Comparison of ENCODE assay signal across 8 mouse cellular contexts in genomic region chr3:95013699-95014427, GRCm38 (mm10). TPM values are rescaled to one million over a fixed set of nuclear protein-coding genes. Genes with fewer than 3 reads are reported as not detected.
DNase-seq lines count a peak whose midpoint lies in the region; ATAC-seq and TF ChIP-seq lines count a peak whose summit lies in the region.

No protein-coding gene starts in this region.

- H3K9me3 ChIP-seq in erythroblast, embryonic 14.5 days (ENCODE audit: control insufficient read depth, low read length), result no peaks in the 10 kb centered on the region
- no peaks in the 10 kb centered on the region for H3K9me3 ChIP-seq in E14TG2a.4 (ENCODE audit: low read length)
- H3K9me3 ChIP-seq in embryonic facial prominence, embryonic 13.5 days, result no peaks in the 10 kb centered on the region
- no peaks in the 10 kb centered on the region for H3K9me3 ChIP-seq in intestine, embryonic 14.5 days (ENCODE audit: control insufficient read depth, low read length)
- H3K9me3 ChIP-seq in midbrain, embryonic 12.5 days, result no peaks in the 10 kb centered on the region

- ATAC-seq in erythroblast, adult 5-6 weeks (replicated peaks; ENCODE audit: low FRiP score, poor library complexity, severe bottlenecking), result no peak
- ATAC-seq in embryonic facial prominence, embryonic 13.5 days (ENCODE audit: insufficient number of reproducible peaks, insufficient read depth, low FRiP score, low TSS enrichment, low read depth), result no peak
- ATAC-seq in intestine, embryonic 14.5 days (replicated peaks; ENCODE audit: low FRiP score, low TSS enrichment, low read depth), result no peak
- no peak for ATAC-seq in midbrain, embryonic 12.5 days (ENCODE audit: low FRiP score, low read depth)

- no peak for DNase-seq in intestine, embryonic 14.5 days (ENCODE audit: low spot score)
- no peak for DNase-seq in urinary bladder, adult 2 months (ENCODE audit: low spot score)
- DNase-seq in ovary, postnatal 36 days (ENCODE audit: low spot score), result no peak

- peak overlapping the region; percentile 83 for H3K9ac ChIP-seq in embryonic facial prominence, embryonic 13.5 days
- H3K9ac ChIP-seq in intestine, embryonic 14.5 days (ENCODE audit: low read length), result peak overlapping the region; percentile 70
- peak overlapping the region; percentile 87 for H3K9ac ChIP-seq in midbrain, embryonic 12.5 days (replicated peaks)

- 0 out of 2 replicates have a peak overlapping the region, but pooled peaks have one; percentile 96 for H3K27ac ChIP-seq in embryonic facial prominence, embryonic 13.5 days
- H3K27ac ChIP-seq in intestine, embryonic 14.5 days (ENCODE audit: low read depth), result peak overlapping the region; percentile 98; the same call in 1 of the 2 replicates
- H3K27ac ChIP-seq in midbrain, embryonic 12.5 days (replicated peaks), result peak overlapping the region; percentile 77; the same call in 1 of the 2 replicates

- TF ChIP-seq CTCF in E14TG2a.4 (conservative IDR thresholded peaks at IDR 0.05; ENCODE audit: low read length), result no peak

- peak overlapping the region; percentile 78 for H3K4me3 ChIP-seq in erythroblast, embryonic 14.5 days (replicated peaks)
- peak overlapping the region; percentile 94 for H3K4me3 ChIP-seq in E14TG2a.4 (replicated peaks; ENCODE audit: low read length)
- H3K4me3 ChIP-seq in embryonic facial prominence, embryonic 13.5 days, result peak overlapping the region; percentile 81
- H3K4me3 ChIP-seq in intestine, embryonic 14.5 days (ENCODE audit: low read depth, low read length), result peak overlapping the region; percentile 79
- H3K4me3 ChIP-seq in midbrain, embryonic 12.5 days, result peak overlapping the region; percentile 88

- peaks cover 54% of the 10 kb centered on the region for H3K4me1 ChIP-seq in erythroblast, embryonic 14.5 days (ENCODE audit: control insufficient read depth)
- peaks cover 54% of the 10 kb centered on the region for H3K4me1 ChIP-seq in E14TG2a.4 (replicated peaks; ENCODE audit: low read depth, low read length)
- peaks cover 25% of the 10 kb centered on the region for H3K4me1 ChIP-seq in embryonic facial prominence, embryonic 13.5 days
- H3K4me1 ChIP-seq in intestine, embryonic 14.5 days (replicated peaks; ENCODE audit: control insufficient read depth, insufficient read depth, low read length), result peaks cover 18% of the 10 kb centered on the region
- H3K4me1 ChIP-seq in midbrain, embryonic 12.5 days, result peaks cover 26% of the 10 kb centered on the region

- WGBS in embryonic facial prominence, embryonic 13.5 days, result 15% methylated on average over 13 of the region's 13 CpGs
- 18% methylated on average over 13 of the region's 13 CpGs for WGBS in intestine, embryonic 14.5 days
- WGBS in midbrain, embryonic 12.5 days, result 12% methylated on average over 13 of the region's 13 CpGs

- H3K27me3 ChIP-seq in erythroblast, embryonic 14.5 days (ENCODE audit: control insufficient read depth), result no peaks in the 10 kb centered on the region
- H3K27me3 ChIP-seq in E14TG2a.4 (ENCODE audit: insufficient read depth, low read length), result no peaks in the 10 kb centered on the region
- no peaks in the 10 kb centered on the region for H3K27me3 ChIP-seq in embryonic facial prominence, embryonic 13.5 days
- no peaks in the 10 kb centered on the region for H3K27me3 ChIP-seq in intestine, embryonic 14.5 days (replicated peaks; ENCODE audit: control insufficient read depth, insufficient read depth, low read length)
- no peaks in the 10 kb centered on the region for H3K27me3 ChIP-seq in midbrain, embryonic 12.5 days

- peak overlapping the region; percentile 93 for H3K4me2 ChIP-seq in embryonic facial prominence, embryonic 13.5 days
- H3K4me2 ChIP-seq in intestine, embryonic 14.5 days (ENCODE audit: low read length), result peak overlapping the region; percentile 95
- H3K4me2 ChIP-seq in midbrain, embryonic 12.5 days (replicated peaks), result peak overlapping the region; percentile 95

- peaks cover 49% of the 10 kb centered on the region for H3K36me3 ChIP-seq in erythroblast, embryonic 14.5 days (ENCODE audit: control insufficient read depth)
- H3K36me3 ChIP-seq in E14TG2a.4 (ENCODE audit: insufficient read depth, low read length), result peaks cover 45% of the 10 kb centered on the region
- peaks cover 34% of the 10 kb centered on the region for H3K36me3 ChIP-seq in embryonic facial prominence, embryonic 13.5 days
- peaks cover 39% of the 10 kb centered on the region for H3K36me3 ChIP-seq in intestine, embryonic 14.5 days (ENCODE audit: control insufficient read depth, insufficient read depth, low read length)
- H3K36me3 ChIP-seq in midbrain, embryonic 12.5 days, result peaks cover 34% of the 10 kb centered on the region

RNA-seq across cellular contexts. Expression of gene Zfp687, which starts 1.4 kb away (rescaled TPM):
- polyA plus RNA-seq in erythroblast, embryonic 14.5 days (2012), result 0.61 and 0.79 TPM in 2 replicates
- 5.9 and 6.5 TPM in 2 replicates for total RNA-seq in erythroblast, adult 5-6 weeks (2015; ENCODE audit: low replicate concordance)
- total RNA-seq in erythroblast, adult 5-6 weeks (2017; ENCODE audit: low replicate concordance), result 4.3 and 6.4 TPM in 2 replicates
- 22.2 and 25.1 TPM in 2 replicates for polyA plus RNA-seq in embryonic facial prominence, embryonic 13.5 days (2015; fragmentation: Nextera tagmentation; extraction: Ambion mirVana)
- 23.9 and 27.8 TPM in 2 replicates for polyA plus RNA-seq in intestine, embryonic 14.5 days (2014; fragmentation: Nextera tagmentation; extraction: Ambion mirVana)
- polyA plus RNA-seq in midbrain, embryonic 12.5 days (2016; fragmentation: Nextera tagmentation; extraction: Ambion mirVana), result 40.2 and 41.3 TPM in 2 replicates
- polyA plus RNA-seq in urinary bladder, adult 2 months (2012; rRNA removed), result 14.0 and 17.6 TPM in 2 replicates

RNA-seq across cellular contexts. Expression of gene Psmd4, which starts 28.6 kb away (rescaled TPM):
- polyA plus RNA-seq in erythroblast, embryonic 14.5 days (2012), result 17.0 and 20.7 TPM in 2 replicates
- 76.9 and 89.3 TPM in 2 replicates for total RNA-seq in erythroblast, adult 5-6 weeks (2015; ENCODE audit: low replicate concordance)
- total RNA-seq in erythroblast, adult 5-6 weeks (2017; ENCODE audit: low replicate concordance), result 102 and 150 TPM in 2 replicates
- polyA plus RNA-seq in embryonic facial prominence, embryonic 13.5 days (2015; fragmentation: Nextera tagmentation; extraction: Ambion mirVana), result 286 and 293 TPM in 2 replicates
- polyA plus RNA-seq in intestine, embryonic 14.5 days (2014; fragmentation: Nextera tagmentation; extraction: Ambion mirVana), result 237 and 260 TPM in 2 replicates
- 277 and 293 TPM in 2 replicates for polyA plus RNA-seq in midbrain, embryonic 12.5 days (2016; fragmentation: Nextera tagmentation; extraction: Ambion mirVana)
- polyA plus RNA-seq in urinary bladder, adult 2 months (2012; rRNA removed), result 172 and 195 TPM in 2 replicates

RNA-seq across cellular contexts. Expression of gene Pi4kb, which starts 39.3 kb away (rescaled TPM):
- 0.48 and 0.91 TPM in 2 replicates for polyA plus RNA-seq in erythroblast, embryonic 14.5 days (2012)
- 8.6 and 14.4 TPM in 2 replicates for total RNA-seq in erythroblast, adult 5-6 weeks (2015; ENCODE audit: low replicate concordance)
- total RNA-seq in erythroblast, adult 5-6 weeks (2017; ENCODE audit: low replicate concordance), result 7.8 and 21.9 TPM in 2 replicates
- 23.4 and 26.5 TPM in 2 replicates for polyA plus RNA-seq in embryonic facial prominence, embryonic 13.5 days (2015; fragmentation: Nextera tagmentation; extraction: Ambion mirVana)
- polyA plus RNA-seq in intestine, embryonic 14.5 days (2014; fragmentation: Nextera tagmentation; extraction: Ambion mirVana), result 24.1 and 24.8 TPM in 2 replicates
- 23.0 and 25.7 TPM in 2 replicates for polyA plus RNA-seq in midbrain, embryonic 12.5 days (2016; fragmentation: Nextera tagmentation; extraction: Ambion mirVana)
- 64.9 and 85.1 TPM in 2 replicates for polyA plus RNA-seq in urinary bladder, adult 2 months (2012; rRNA removed)

RNA-seq across cellular contexts. Expression of gene Rfx5, which starts 60.0 kb away (rescaled TPM):
- polyA plus RNA-seq in erythroblast, embryonic 14.5 days (2012), result not detected in 2 replicates
- total RNA-seq in erythroblast, adult 5-6 weeks (2015; ENCODE audit: low replicate concordance), result 3.3 and 4.2 TPM in 2 replicates
- 2.2 and 5.9 TPM in 2 replicates for total RNA-seq in erythroblast, adult 5-6 weeks (2017; ENCODE audit: low replicate concordance)
- polyA plus RNA-seq in embryonic facial prominence, embryonic 13.5 days (2015; fragmentation: Nextera tagmentation; extraction: Ambion mirVana), result 10.8 and 11.3 TPM in 2 replicates
- polyA plus RNA-seq in intestine, embryonic 14.5 days (2014; fragmentation: Nextera tagmentation; extraction: Ambion mirVana), result 9.7 and 10.1 TPM in 2 replicates
- polyA plus RNA-seq in midbrain, embryonic 12.5 days (2016; fragmentation: Nextera tagmentation; extraction: Ambion mirVana), result 6.6 and 8.4 TPM in 2 replicates
- 22.7 and 23.4 TPM in 2 replicates for polyA plus RNA-seq in urinary bladder, adult 2 months (2012; rRNA removed)

Comparison
In these comparisons a context has a peak if more than half of its experiments do, and no peak if none do; other contexts are left out.
1. RNA of gene Pi4kb, which starts 39.3 kb away (polyA plus RNA-seq): 64.9 to 85.1 TPM in urinary bladder, adult 2 months, 23.4 to 26.5 TPM in embryonic facial prominence, embryonic 13.5 days, 23.0 to 25.7 TPM in midbrain, embryonic 12.5 days and 24.1 to 24.8 TPM in intestine, embryonic 14.5 days; 0.48 to 0.91 TPM in erythroblast, embryonic 14.5 days; every median in the first group is over 10 times any median in the second.
2. Peak in every context shown above with its lines, with median percentiles within 50 percentile points of each other: H3K4me3 ChIP-seq, H3K27ac ChIP-seq, H3K4me2 ChIP-seq and H3K9ac ChIP-seq.